Mouse (Mus musculus) limb, embryonic 10.5 days (tissue): Measurements from ENCODE around the gene Gm21725. TPM values are rescaled to one million over a fixed set of nuclear protein-coding genes. Genes with fewer than 3 reads are reported as not detected.
"Not testable (repeated sequence)": the region's sequence is repeated elsewhere in the genome, so short reads cannot be mapped to it uniquely, and the experiment has no call there.

Source experiments
- DNase-seq: peaks from one replicate; pipeline ENCODE4 v3.0.0-alpha.2; 2017; ENCODE audit warnings: low spot score
- H3K27ac ChIP-seq: fragments of 300-500 bp; sonication (generic); 2 replicates; pipeline ENCODE4 v1.5.1; 2016; ENCODE audit warnings: mild to moderate bottlenecking
- H3K27me3 ChIP-seq: fragments of 300-500 bp; sonication (generic); 2 replicates; pipeline ENCODE4 v1.6.1; 2016; ENCODE audit warnings: low read depth, mild to moderate bottlenecking; ENCODE audit not compliant: poor library complexity, severe bottlenecking
- H3K36me3 ChIP-seq: fragments of 300-500 bp; sonication (generic); 2 replicates; pipeline ENCODE4 v1.6.1; 2016; ENCODE audit warnings: mild to moderate bottlenecking, moderate library complexity
- H3K4me1 ChIP-seq: fragments of 300-500 bp; sonication (generic); 2 replicates; pipeline ENCODE4 v1.6.1; 2016
- H3K4me3 ChIP-seq: fragments of 300-500 bp; sonication (generic); 2 replicates; pipeline ENCODE4 v1.5.1; 2016; ENCODE audit warnings: mild to moderate bottlenecking, moderate library complexity
- H3K9me3 ChIP-seq: fragments of 300-500 bp; sonication (generic); replicated peaks from 2 replicates; pipeline ENCODE4 v1.6.1; 2016; ENCODE audit warnings: mild to moderate bottlenecking
- WGBS: fragments of 180-500 bp; shearing (Covaris S2); methylation state at CpG from one replicate; pipeline ENCODE4 v1.1.7; 2016; 5-methylcytosine and 5-hydroxymethylcytosine counted together
- polyA plus RNA-seq: library from polyadenylated mRNA; unstranded; fragments of >200 nt; fragmentation: Nextera tagmentation; extraction: Ambion mirVana; gene quantifications from 2 replicates; pipeline ENCODE4 v1.2.1, GENCODE M21; 2016

The Gm21725 gene
- not detected in 2 replicates for polyA plus RNA-seq

DNA sequence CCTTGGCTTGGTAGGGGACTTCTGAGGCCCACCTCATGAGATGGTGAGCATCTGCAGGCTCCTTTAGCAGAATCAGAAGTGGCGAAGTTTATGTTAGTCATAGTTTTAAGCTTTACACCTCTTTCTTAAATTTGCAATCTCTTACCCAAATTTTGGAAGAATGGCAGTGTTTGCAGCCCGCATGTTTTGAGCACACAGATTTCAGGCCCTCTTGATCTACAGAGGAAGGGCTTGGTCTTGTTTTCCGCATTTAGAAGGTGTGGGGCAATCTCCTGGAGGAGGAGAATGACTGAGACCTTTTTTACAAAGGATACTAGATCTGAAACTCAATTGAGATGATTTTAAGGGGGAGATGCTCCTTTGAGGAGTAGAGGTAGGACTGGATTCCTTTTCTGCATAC, at the start of gene Gm21725:
Gene Gm21725, minus strand, starts transcription at position 101 of the 400 bp plus-strand sequence.
- not testable (repeated sequence) for H3K4me1 ChIP-seq, H3K9me3 ChIP-seq, H3K27me3 ChIP-seq, H3K4me3 ChIP-seq, H3K27ac ChIP-seq, DNase-seq, H3K36me3 ChIP-seq
- no CpG with 5 or more reads among the region's 3 CpGs for WGBS

Other genes starting within 250 kb of the Gm21725 start
- gene Gm21891, start 215.6 kb downstream of the Gm21725 start, polyA plus RNA-seq: not detected in 2 replicates
- not detected in 2 replicates for gene Gm21425, start 187.1 kb downstream of the Gm21725 start, polyA plus RNA-seq
- not detected in 2 replicates for gene Gm21828, start 125.1 kb downstream of the Gm21725 start, polyA plus RNA-seq
- not detected in 2 replicates for gene Gm21440, start 96.7 kb downstream of the Gm21725 start, polyA plus RNA-seq
- not detected in 2 replicates for gene Gm21454, start 96.6 kb downstream of the Gm21725 start, polyA plus RNA-seq
- not detected in 2 replicates for gene Gm21866, start 116.5 kb upstream of the Gm21725 start, polyA plus RNA-seq
- gene Gm20773, start 145.0 kb upstream of the Gm21725 start, polyA plus RNA-seq: not detected in 2 replicates